Mouse (Mus musculus): ENCODE results near the gene Msi1. TPM values are rescaled to one million over a fixed set of nuclear protein-coding genes. Genes with fewer than 3 reads are reported as not detected.

The Msi1 gene
- polyA plus RNA-seq, 1 experiment = not detected

- no peak for TF ChIP-seq CTCF (IDR thresholded peaks at IDR 0.05; ENCODE audit: insufficient read depth, low read depth, low read length)
- no peak for TF ChIP-seq POLR2A (IDR thresholded peaks at IDR 0.05; ENCODE audit: insufficient read depth, low read depth, low read length)
- H3K4me1 ChIP-seq (ENCODE audit: control insufficient read depth, insufficient read depth, low read length) = no peaks in the 10 kb centered on the region
- no peak overlapping the region for H3K27ac ChIP-seq (ENCODE audit: insufficient read depth, low read depth, low read length)
- H3K4me3 ChIP-seq (ENCODE audit: insufficient read depth, low read depth, low read length) = no peak overlapping the region
- 80% methylated on average over 12 of the region's 12 CpGs for WGBS
Observed at GRCm38 (mm10) chr5:115454422-115455090, 25.2 kb downstream of the Msi1 start.

GRCm38 (mm10) chr5:115455838-115456237 is 26.4 kb downstream of the Msi1 start:
- Histone ChIP-seq H3K4me3 (ENCODE audit: insufficient read depth, low read depth, low read length) (no peak overlapping the region), H3K4me1 (ENCODE audit: control insufficient read depth, insufficient read depth, low read length) (no peaks in the 10 kb centered on the region), H3K27ac (ENCODE audit: insufficient read depth, low read depth, low read length) (no peak overlapping the region)
- TF ChIP-seq POLR2A (IDR thresholded peaks at IDR 0.05; ENCODE audit: insufficient read depth, low read depth, low read length) (no peak), CTCF (IDR thresholded peaks at IDR 0.05; ENCODE audit: insufficient read depth, low read depth, low read length) (no peak)
- 78% methylated on average over 7 of the region's 7 CpGs for WGBS

GRCm38 (mm10) chr5:115458918-115459317 is 29.5 kb downstream of the Msi1 start:
- TF ChIP-seq POLR2A (IDR thresholded peaks at IDR 0.05; ENCODE audit: insufficient read depth, low read depth, low read length) = no peak
- no peak for TF ChIP-seq CTCF (IDR thresholded peaks at IDR 0.05; ENCODE audit: insufficient read depth, low read depth, low read length)
- Histone ChIP-seq H3K27ac (ENCODE audit: insufficient read depth, low read depth, low read length) (no peak overlapping the region), H3K4me1 (ENCODE audit: control insufficient read depth, insufficient read depth, low read length) (no peaks in the 10 kb centered on the region), H3K4me3 (ENCODE audit: insufficient read depth, low read depth, low read length) (no peak overlapping the region)
- 72% methylated on average over 13 of the region's 13 CpGs for WGBS

- no peak overlapping the region for H3K27ac ChIP-seq (ENCODE audit: insufficient read depth, low read depth, low read length)
- WGBS = 82% methylated on average over 18 of the region's 18 CpGs
- no peaks in the 10 kb centered on the region for H3K4me1 ChIP-seq (ENCODE audit: control insufficient read depth, insufficient read depth, low read length)
- H3K4me3 ChIP-seq (ENCODE audit: insufficient read depth, low read depth, low read length) = no peak overlapping the region
- TF ChIP-seq POLR2A (IDR thresholded peaks at IDR 0.05; ENCODE audit: insufficient read depth, low read depth, low read length) (no peak), CTCF (IDR thresholded peaks at IDR 0.05; ENCODE audit: insufficient read depth, low read depth, low read length) (no peak)
Observed at GRCm38 (mm10) chr5:115464408-115465115, 35.2 kb downstream of the Msi1 start.

GRCm38 (mm10) chr5:115465642-115466420 is 36.4 kb downstream of the Msi1 start, which contains the start of gene Pla2g1b:
Gene Pla2g1b, plus strand, starts transcription at chr5:115466262.
- 0 out of 2 replicates have a peak, but pooled peaks cover 3% of the 10 kb centered on the region for H3K4me1 ChIP-seq (ENCODE audit: control insufficient read depth, insufficient read depth, low read length)
- H3K4me3 ChIP-seq (ENCODE audit: insufficient read depth, low read depth, low read length) = no peak within 1 kb of the TSS
- 62% methylated on average over 9 of the region's 9 CpGs for WGBS
- no peak within 1 kb of the TSS for H3K27ac ChIP-seq (ENCODE audit: insufficient read depth, low read depth, low read length)
- TF ChIP-seq CTCF (IDR thresholded peaks at IDR 0.05; ENCODE audit: insufficient read depth, low read depth, low read length) = no peak
- no peak for TF ChIP-seq POLR2A (IDR thresholded peaks at IDR 0.05; ENCODE audit: insufficient read depth, low read depth, low read length)

- H3K27ac ChIP-seq (ENCODE audit: insufficient read depth, low read depth, low read length) = no peak overlapping the region
- 0 out of 2 replicates have a peak, but pooled peaks cover 4% of the 10 kb centered on the region for H3K4me1 ChIP-seq (ENCODE audit: control insufficient read depth, insufficient read depth, low read length)
- TF ChIP-seq CTCF (IDR thresholded peaks at IDR 0.05; ENCODE audit: insufficient read depth, low read depth, low read length) = no peak
- TF ChIP-seq POLR2A (IDR thresholded peaks at IDR 0.05; ENCODE audit: insufficient read depth, low read depth, low read length) = no peak
- WGBS = 75% methylated on average over 6 of the region's 6 CpGs
- H3K4me3 ChIP-seq (ENCODE audit: insufficient read depth, low read depth, low read length) = no peak overlapping the region
Observed at GRCm38 (mm10) chr5:115469791-115470190, 40.4 kb downstream of the Msi1 start.

GRCm38 (mm10) chr5:115470766-115471531 is 41.5 kb downstream of the Msi1 start:
- Histone ChIP-seq H3K4me1 (ENCODE audit: control insufficient read depth, insufficient read depth, low read length) (peaks cover 11% of the 10 kb centered on the region; the same call in 1 of the 2 replicates), H3K27ac (ENCODE audit: insufficient read depth, low read depth, low read length) (no peak overlapping the region), H3K4me3 (ENCODE audit: insufficient read depth, low read depth, low read length) (no peak overlapping the region)
- TF ChIP-seq CTCF (IDR thresholded peaks at IDR 0.05; ENCODE audit: insufficient read depth, low read depth, low read length) = no peak
- no peak for TF ChIP-seq POLR2A (IDR thresholded peaks at IDR 0.05; ENCODE audit: insufficient read depth, low read depth, low read length)
- WGBS = 34% methylated on average over 20 of the region's 20 CpGs

- TF ChIP-seq POLR2A (IDR thresholded peaks at IDR 0.05; ENCODE audit: insufficient read depth, low read depth, low read length) (no peak), CTCF (IDR thresholded peaks at IDR 0.05; ENCODE audit: insufficient read depth, low read depth, low read length) (no peak)
- no peak overlapping the region for H3K4me3 ChIP-seq (ENCODE audit: insufficient read depth, low read depth, low read length)
- H3K27ac ChIP-seq (ENCODE audit: insufficient read depth, low read depth, low read length) = no peak overlapping the region
- 69% methylated on average over 10 of the region's 10 CpGs for WGBS
- peaks cover 13% of the 10 kb centered on the region; the same call in 1 of the 2 replicates for H3K4me1 ChIP-seq (ENCODE audit: control insufficient read depth, insufficient read depth, low read length)
Observed at GRCm38 (mm10) chr5:115473191-115473590, 43.8 kb downstream of the Msi1 start.

Measured in olfactory bulb, adult 2 months (tissue).